Comparison of ENCODE assay signal across 10 mouse cellular contexts in the genomic region with DNA sequence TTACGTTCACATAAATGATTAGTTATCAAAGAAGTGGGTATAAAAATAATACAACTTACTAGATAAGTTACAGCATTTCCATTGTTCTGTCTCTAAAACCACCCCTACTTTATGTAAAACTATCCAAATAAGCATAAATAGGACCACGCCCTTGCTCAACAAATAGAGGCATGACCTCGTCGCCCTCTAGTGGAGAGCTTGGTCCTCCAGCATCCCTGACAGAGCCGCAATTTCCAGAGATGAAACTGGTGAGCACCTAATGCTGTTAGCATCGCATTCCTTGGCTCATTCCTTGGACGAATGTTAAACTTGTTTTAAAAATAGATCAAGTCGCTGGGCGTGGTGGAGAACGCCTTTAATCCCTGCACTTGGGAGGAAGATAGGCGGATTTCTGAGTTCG. TPM values are rescaled to one million over a fixed set of nuclear protein-coding genes. Genes with fewer than 3 reads are reported as not detected.
DNase-seq lines count a peak whose midpoint lies in the region; ATAC-seq and TF ChIP-seq lines count a peak whose summit lies in the region.
"Had no signal": no experiment of that assay in that cellular context is flagged by ENCODE, and none has a peak within 500 bp of the region (broad histone marks: within the 10 kb centered on the region; RNA-seq: fewer than 3 reads in every experiment).

No protein-coding gene starts in this region.

- peak overlapping the region; percentile 1 to 59; a peak in 3 of 4 replicates for H3K4me3 ChIP-seq in MEL (ENCODE audit: control insufficient read depth in 1 of 2, insufficient read depth in 1 of 2, low read depth in 2 of 2, low read length in 2 of 2)
- H3K4me3 ChIP-seq in kidney, postnatal 0 days (replicated peaks; ENCODE audit: low read depth, low read length), result no peak overlapping the region
- H3K4me3 ChIP-seq: erythroblast, embryonic 14.5 days; lung, embryonic 15.5 days had no signal

- peak; percentile 62 for TF ChIP-seq RAD21 in MEL (IDR thresholded peaks at IDR 0.05; ENCODE audit: low read depth, low read length)

- peaks cover 3 to 12% of the 10 kb centered on the region in 2 experiments; a peak in 3 of 4 replicates for H3K4me1 ChIP-seq in MEL (ENCODE audit: control insufficient read depth in 1 of 2, insufficient read depth in 2 of 2, low read length in 2 of 2)
- H3K4me1 ChIP-seq in kidney, postnatal 0 days (replicated peaks; ENCODE audit: insufficient read depth, low read length), result no peaks in the 10 kb centered on the region

- peak overlapping the region; percentile 58 for H3K9ac ChIP-seq in MEL (ENCODE audit: control insufficient read depth, low read depth, low read length, poor library complexity, severe bottlenecking)
- H3K9ac ChIP-seq in kidney, postnatal 0 days (ENCODE audit: low read depth, low read length), result no peak overlapping the region
- H3K9ac ChIP-seq: lung, embryonic 15.5 days had no signal

- peak overlapping the region; percentile 36 for H3K27ac ChIP-seq in MEL (ENCODE audit: control insufficient read depth, low read depth, low read length)
- H3K27ac ChIP-seq in kidney, postnatal 0 days, result no peak overlapping the region

- H3K79me2 ChIP-seq in MEL (ENCODE audit: control insufficient read depth, insufficient read depth, low read length, poor library complexity), result no peaks in the 10 kb centered on the region

- TF ChIP-seq CTCF in MEL (IDR thresholded peaks at IDR 0.05 in 2 of 3, conservative IDR thresholded peaks at IDR 0.05 in 1 of 3; ENCODE audit: control insufficient read depth in 1 of 3, insufficient read depth in 1 of 3, low read depth in 2 of 3, low read length in 3 of 3, poor library complexity in 1 of 3, severe bottlenecking in 1 of 3), result peak; percentile 80 to 85 (median 81)
- TF ChIP-seq CTCF in kidney, postnatal 0 days (IDR thresholded peaks at IDR 0.05; ENCODE audit: low read depth), result peak; percentile 76

- peak; percentile 97 for ATAC-seq in common myeloid progenitor, adult 5-6 weeks (replicated peaks; ENCODE audit: low read depth, poor library complexity, severe bottlenecking)
- ATAC-seq in kidney, postnatal 0 days (replicated peaks; ENCODE audit: low FRiP score, low read depth), result no peak

- H3K27me3 ChIP-seq in MEL (ENCODE audit: control insufficient read depth in 1 of 2, insufficient read depth in 2 of 2, low read length in 2 of 2), result no peaks in the 10 kb centered on the region
- H3K27me3 ChIP-seq in kidney, postnatal 0 days (ENCODE audit: insufficient read depth, low read length), result no peaks in the 10 kb centered on the region
- H3K27me3 ChIP-seq: lung, embryonic 15.5 days had no signal

- no peak for TF ChIP-seq EP300 in MEL (IDR thresholded peaks at IDR 0.05; ENCODE audit: low read depth in 1 of 2, low read length in 2 of 2)

- intact Hi-C loops in heart, postnatal 25 days (cut with DNase I), result no loop called here

- peak; percentile 32 to 55 for DNase-seq in heart, adult 18-20 months
- DNase-seq in heart, postnatal 25 days (ENCODE audit: low spot score), result no peak
- DNase-seq in 3T3-L1 (ENCODE audit: low read depth, low spot score) (peak; percentile 93), MEL (ENCODE audit: low read depth, low spot score) (peak; percentile 89)
- peak; percentile 71 for DNase-seq in kidney, postnatal 0 days (ENCODE audit: low spot score)
- DNase-seq in lung, postnatal 36 days, result peak; percentile 77
- DNase-seq in thymus, postnatal 25 days, result peak; percentile 58

- TF ChIP-seq POLR2A in MEL (IDR thresholded peaks at IDR 0.05; ENCODE audit: control insufficient read depth in 1 of 2, insufficient read depth in 1 of 2, low read depth in 1 of 2, low read length in 2 of 2, poor library complexity in 1 of 2), result no peak

- WGBS in kidney, postnatal 0 days, result 42% methylated on average over 12 of the region's 12 CpGs

- H3K36me3 ChIP-seq in MEL (ENCODE audit: control insufficient read depth in 1 of 2, insufficient read depth in 2 of 2, low read length in 2 of 2), result peaks cover 0 to 11% of the 10 kb centered on the region in 2 experiments; a peak in 2 of 4 replicates
- H3K36me3 ChIP-seq in kidney, postnatal 0 days (ENCODE audit: insufficient read depth, low read length), result no peaks in the 10 kb centered on the region
- H3K36me3 ChIP-seq: lung, embryonic 15.5 days had no signal

- H3K4me2 ChIP-seq in kidney, postnatal 0 days (ENCODE audit: low read length), result no peak overlapping the region
- H3K4me2 ChIP-seq: lung, embryonic 15.5 days had no signal

- no peaks in the 10 kb centered on the region for H3K9me3 ChIP-seq in MEL (replicated peaks; ENCODE audit: insufficient read depth, low read length)
- no peaks in the 10 kb centered on the region for H3K9me3 ChIP-seq in kidney, postnatal 0 days (replicated peaks; ENCODE audit: low read length)
- H3K9me3 ChIP-seq: lung, embryonic 15.5 days had no signal

TF ChIP-seq in MEL, 35 proteins besides CTCF, POLR2A, EP300 and RAD21:
- TF ChIP-seq SMC3 (IDR thresholded peaks at IDR 0.05; ENCODE audit: low read depth, low read length) (peak; percentile 61), ETS1 (IDR thresholded peaks at IDR 0.05; ENCODE audit: low read depth, low read length) (0 out of 2 replicates have a peak, but pooled peaks have one; percentile 7), USF2 (IDR thresholded peaks at IDR 0.05; ENCODE audit: borderline replicate concordance in 1 of 2, insufficient read depth in 1 of 2, low read depth in 1 of 2, low read length in 2 of 2) (no peak), HCFC1 (IDR thresholded peaks at IDR 0.05; ENCODE audit: low read depth, low read length) (no peak), ZC3H11A (IDR thresholded peaks at IDR 0.05; ENCODE audit: low read depth, low read length) (0 out of 2 replicates have a peak, but pooled peaks have one; percentile 22), TBP (IDR thresholded peaks at IDR 0.05; ENCODE audit: low read depth, low read length) (peak; percentile 64), MYC (IDR thresholded peaks at IDR 0.05; ENCODE audit: low read depth, low read length) (peak; percentile 50; the same call in 1 of the 2 replicates)

RNA-seq across cellular contexts. Expression of gene Bbs12, which starts 9.7 kb away (rescaled TPM):
- 1 to 10 TPM in 1 of 2 experiments, under 1 TPM in 1; 0.77 to 1.2 TPM for total RNA-seq in heart, adult 18-20 months (2021)
- 1 to 10 TPM in 1 of 2 experiments, under 1 TPM in 1; 0.95 to 1.1 TPM for total RNA-seq in heart, postnatal 25 days (2021)
- total RNA-seq in MEL (2012; rRNA removed), result 5.7 and 6.2 TPM in 2 replicates
- polyA plus RNA-seq in MEL (2012; ENCODE audit: insufficient read depth in 1 of 2, insufficient read length in 2 of 2, low read depth in 1 of 2, low replicate concordance in 2 of 2, missing spikeins in 1 of 2), result 1 to 10 TPM in 1 of 2 experiments, not detected in 1; 7.1 TPM
- 6.6 and 8.1 TPM in 2 replicates for total RNA-seq in common myeloid progenitor, adult 5-6 weeks (2017)
- polyA plus RNA-seq in kidney, postnatal 0 days (2015; fragmentation: Nextera tagmentation; extraction: Ambion mirVana), result 7.7 and 8.0 TPM in 2 replicates
- polyA plus RNA-seq: erythroblast, embryonic 14.5 days had no signal

RNA-seq across cellular contexts. Expression of gene Cetn4, which starts 9.8 kb away (rescaled TPM):
- under 1 TPM; 0.37 to 0.95 TPM for total RNA-seq in heart, adult 18-20 months (2021)
- under 1 TPM; 0.20 to 0.49 TPM for total RNA-seq in heart, postnatal 25 days (2021)
- total RNA-seq in MEL (2012; rRNA removed), result 0.85 and 1.3 TPM in 2 replicates
- polyA plus RNA-seq in MEL (2012; ENCODE audit: insufficient read depth in 1 of 2, insufficient read length in 2 of 2, low read depth in 1 of 2, low replicate concordance in 2 of 2, missing spikeins in 1 of 2), result 1 to 10 TPM in 1 of 2 experiments, not detected in 1; 3.8 TPM
- total RNA-seq in common myeloid progenitor, adult 5-6 weeks (2017), result 4.0 and 6.5 TPM in 2 replicates
- 3.7 and 4.1 TPM in 2 replicates for polyA plus RNA-seq in kidney, postnatal 0 days (2015; fragmentation: Nextera tagmentation; extraction: Ambion mirVana)

RNA-seq across cellular contexts. Expression of gene Fgf2, which starts 45.5 kb away (rescaled TPM):
- 10 to 100 TPM in 1 of 2 experiments, 1 to 10 TPM in 1; 5.3 to 12.0 TPM for total RNA-seq in heart, adult 18-20 months (2021)
- 10 to 100 TPM in 1 of 2 experiments, 1 to 10 TPM in 1; 5.5 to 11.3 TPM for total RNA-seq in heart, postnatal 25 days (2021)
- 0.13 and 0.15 TPM in 2 replicates for total RNA-seq in MEL (2012; rRNA removed)
- polyA plus RNA-seq in MEL (2012; ENCODE audit: insufficient read depth in 1 of 2, insufficient read length in 2 of 2, low read depth in 1 of 2, low replicate concordance in 2 of 2, missing spikeins in 1 of 2), result under 1 TPM in 1 of 2 experiments, not detected in 1; 0.53 TPM
- total RNA-seq in common myeloid progenitor, adult 5-6 weeks (2017), result 0.05 and 0.23 TPM in 2 replicates
- polyA plus RNA-seq in kidney, postnatal 0 days (2015; fragmentation: Nextera tagmentation; extraction: Ambion mirVana), result 1.3 and 1.6 TPM in 2 replicates
- polyA plus RNA-seq: erythroblast, embryonic 14.5 days had no signal
